Mouse (Mus musculus) CH12.LX (cell line): ENCODE results near the gene Tmem255b. TPM values are rescaled to one million over a fixed set of nuclear protein-coding genes. Genes with fewer than 3 reads are reported as not detected.

Experiments
- DNase-seq: peaks from one replicate; pipeline ENCODE4 v3.0.0-alpha.2; 2013; ENCODE audit errors: extremely low read depth
- H3K27ac ChIP-seq: 2 replicates; pipeline ENCODE4 v1.5.1; 2012; ENCODE audit warnings: low read depth, mild to moderate bottlenecking, control low read depth, moderate library complexity; ENCODE audit not compliant: insufficient read depth
- H3K27me3 ChIP-seq: replicated peaks from 2 replicates; pipeline ENCODE3; 2012; ENCODE audit warnings: inconsistent platforms
- H3K36me3 ChIP-seq, 2 experiments: replicated peaks in 1 of 2; 2 replicates each; pipeline versions ENCODE3 to v1.6.1; 2012; ENCODE audit warnings: inconsistent platforms in 1 of 2, low read length in 1 of 2, mild to moderate bottlenecking in 1 of 2, mixed read lengths in 1 of 2, moderate library complexity in 1 of 2; ENCODE audit not compliant: control insufficient read depth in 1 of 2, insufficient read depth in 1 of 2
- H3K4me1 ChIP-seq, 2 experiments: 2 replicates each; pipeline ENCODE4 v1.6.1; 2012; ENCODE audit warnings: inconsistent platforms in 1 of 2, moderate library complexity in 1 of 2; ENCODE audit not compliant: insufficient read depth in 2 of 2, control insufficient read depth in 1 of 2
- H3K4me2 ChIP-seq: 2 replicates; pipeline ENCODE4 v1.6.1; 2012; ENCODE audit warnings: low read depth, mild to moderate bottlenecking, control low read depth; ENCODE audit not compliant: poor library complexity, insufficient read depth, severe bottlenecking
- H3K4me3 ChIP-seq, 3 experiments: fragments of 150-350 bp in 1 of 3; sonication (generic) in 1 of 3; replicated peaks in 1 of 3; 2 replicates each; pipeline versions ENCODE3 to v1.5.1; 2011 to 2012; ENCODE audit warnings: low read depth in 2 of 3, low read length in 2 of 3, mild to moderate bottlenecking in 2 of 3, moderate library complexity in 2 of 3, control low read depth in 1 of 3, improper control_type of control experiment in 1 of 3, inconsistent platforms in 1 of 3, mixed read lengths in 1 of 3; ENCODE audit not compliant: poor library complexity in 1 of 3
- H3K79me2 ChIP-seq: replicated peaks from 2 replicates; pipeline ENCODE4 v1.6.1; 2012; ENCODE audit warnings: mild to moderate bottlenecking, moderate library complexity; ENCODE audit not compliant: control insufficient read depth, poor library complexity, insufficient read depth, severe bottlenecking; ENCODE audit errors: extremely low read depth
- H3K9ac ChIP-seq: 2 replicates; pipeline ENCODE4 v1.6.1; 2012; ENCODE audit warnings: low read depth, mild to moderate bottlenecking, control low read depth, moderate library complexity; ENCODE audit not compliant: insufficient read depth
- H3K9me3 ChIP-seq: replicated peaks from 2 replicates; pipeline ENCODE3; 2012; ENCODE audit warnings: low read length, inconsistent platforms, mixed read lengths
- CTCF ChIP-seq, 2 experiments: IDR thresholded peaks in 1 of 2; conservative IDR thresholded peaks in 1 of 2; 2 replicates each; pipeline ENCODE4 v1.5.1; 2011 to 2012; ENCODE audit warnings: low read depth in 2 of 2, low read length in 2 of 2, improper control_type of control experiment in 1 of 2, inconsistent platforms in 1 of 2, mild to moderate bottlenecking in 1 of 2, moderate library complexity in 1 of 2
- E2F4 ChIP-seq: IDR thresholded peaks from 2 replicates; pipeline ENCODE4 v1.6.1; 2011; ENCODE audit warnings: low read depth, low read length, improper control_type of control experiment; ENCODE audit not compliant: insufficient replicate concordance
- ETS1 ChIP-seq: conservative IDR thresholded peaks from 2 replicates; pipeline ENCODE4 v1.6.1; 2012; ENCODE audit warnings: low read depth, mild to moderate bottlenecking, inconsistent platforms, low read length, improper control_type of control experiment, moderate library complexity
- HCFC1 ChIP-seq: IDR thresholded peaks from 2 replicates; pipeline ENCODE4 v1.6.1; 2012; ENCODE audit warnings: low read depth, mild to moderate bottlenecking, inconsistent platforms, low read length, improper control_type of control experiment
- IRF4 ChIP-seq: IDR thresholded peaks from 2 replicates; pipeline ENCODE4 v1.6.1; 2014; ENCODE audit warnings: low read depth, mild to moderate bottlenecking, inconsistent platforms, low read length, improper control_type of control experiment
- JUND ChIP-seq: conservative IDR thresholded peaks from 2 replicates; pipeline ENCODE4 v1.6.1; 2011; ENCODE audit warnings: low read depth, low read length, improper control_type of control experiment
- MAZ ChIP-seq: IDR thresholded peaks from 2 replicates; pipeline ENCODE4 v1.6.1; 2012; ENCODE audit warnings: low read depth, mild to moderate bottlenecking, inconsistent platforms, low read length, improper control_type of control experiment, moderate library complexity
- MEF2A ChIP-seq: IDR thresholded peaks from 2 replicates; pipeline ENCODE4 v1.6.1; 2014; ENCODE audit warnings: low read depth, mild to moderate bottlenecking, inconsistent platforms, low read length, improper control_type of control experiment, borderline replicate concordance
- MXI1 ChIP-seq: IDR thresholded peaks from 2 replicates; pipeline ENCODE4 v1.6.1; 2011; ENCODE audit warnings: mild to moderate bottlenecking, low read depth, low read length, improper control_type of control experiment
- MYC ChIP-seq: IDR thresholded peaks from 2 replicates; pipeline ENCODE4 v1.6.1; 2011; ENCODE audit warnings: low read depth, mild to moderate bottlenecking, improper control_type of control experiment, low read length
- NELFE ChIP-seq: IDR thresholded peaks from 2 replicates; pipeline ENCODE4 v1.6.1; 2011; ENCODE audit warnings: low read depth, low read length, improper control_type of control experiment
- PAX5 ChIP-seq: IDR thresholded peaks from 2 replicates; pipeline ENCODE4 v1.6.1; 2012; ENCODE audit warnings: low read length, inconsistent platforms, mixed read lengths
- POLR2A ChIP-seq: IDR thresholded peaks from 2 replicates; pipeline ENCODE4 v1.6.1; 2011; ENCODE audit warnings: low read depth, mild to moderate bottlenecking, improper control_type of control experiment, low read length
- RAD21 ChIP-seq: IDR thresholded peaks from 2 replicates; pipeline ENCODE4 v1.6.1; 2011; ENCODE audit warnings: low read depth, mild to moderate bottlenecking, low read length, improper control_type of control experiment, moderate library complexity
- RCOR1 ChIP-seq: conservative IDR thresholded peaks from 2 replicates; pipeline ENCODE4 v1.6.1; 2012; ENCODE audit warnings: low read depth, mild to moderate bottlenecking, inconsistent platforms, low read length, improper control_type of control experiment
- SIN3A ChIP-seq: IDR thresholded peaks from 2 replicates; pipeline ENCODE4 v1.6.1; 2012; ENCODE audit warnings: low read length, improper control_type of control experiment, inconsistent platforms
- TCF12 ChIP-seq: IDR thresholded peaks from 2 replicates; pipeline ENCODE4 v1.6.1; 2014; ENCODE audit warnings: low read depth, mild to moderate bottlenecking, inconsistent platforms, low read length, improper control_type of control experiment
- UBTF ChIP-seq: IDR thresholded peaks from 2 replicates; pipeline ENCODE4 v1.6.1; 2012; ENCODE audit warnings: low read depth, mild to moderate bottlenecking, inconsistent platforms, low read length, improper control_type of control experiment, moderate library complexity
- USF2 ChIP-seq: conservative IDR thresholded peaks from 2 replicates; pipeline ENCODE4 v1.6.1; 2011; ENCODE audit warnings: low read depth, low read length, improper control_type of control experiment
- ZC3H11A ChIP-seq: IDR thresholded peaks from 2 replicates; pipeline ENCODE4 v1.6.1; 2012; ENCODE audit warnings: low read depth, mild to moderate bottlenecking, inconsistent platforms, low read length, improper control_type of control experiment
- dilution Hi-C: fragments of 300-500 bp; cut with MboI; formaldehyde crosslinking; loops from 2 replicates; pipeline ENCODE4 v1.14.3; 2020; ENCODE audit warnings: low sequenced_read_pairs; ENCODE audit not compliant: extremely low pct_unique_long_range_greater_than_20kb, extremely low pct_ligation_motif_present
- in situ Hi-C: fragments of 300-500 bp; cut with MboI; formaldehyde crosslinking; loops from 3 replicates; pipeline ENCODE4 v1.14.3; 2019; ENCODE audit warnings: low sequenced_read_pairs, low pct_ligation_motif_present, low pct_unique_long_range_greater_than_20kb, mixed read lengths
- polyA plus RNA-seq: library from polyadenylated mRNA; unstranded; fragments of >175 nt; gene quantifications from 2 replicates; pipeline ENCODE4 v1.2.1, GENCODE M21; 2012; ENCODE audit warnings: low read depth; ENCODE audit not compliant: insufficient read length
- total RNA-seq, 2 experiments: library from RNA; depleted of rRNA; stranded (reverse); fragments of 300-350 nt in 1 of 2; fragments of >200 nt in 1 of 2; gene quantifications; 2 replicates each; pipeline ENCODE4 v1.2.3; 2012 to 2014

Tmem255b gene
- total and polyA plus RNA-seq, 3 experiments, result not detected

- no peak for DNase-seq
- Histone ChIP-seq H3K4me1 (no peaks in the 10 kb centered on the region), H3K79me2 (no peaks in the 10 kb centered on the region), H3K36me3 (no peaks in the 10 kb centered on the region), H3K9ac (no peak overlapping the region), H3K27me3 (peaks cover 21% of the 10 kb centered on the region), H3K4me2 (no peak overlapping the region), H3K9me3 (no peaks in the 10 kb centered on the region), H3K4me3 (no peak overlapping the region), H3K27ac (no peak overlapping the region)
- in situ Hi-C loops, result no loop called here
- dilution Hi-C loops, result no loop called here
- TF ChIP-seq USF2 (no peak), HCFC1 (no peak), RCOR1 (no peak)
- TF ChIP-seq, all 38 proteins: peak for 0
These were observed 48.2 kb downstream of the Tmem255b start for GRCm38 (mm10) chr8:13483191-13483590.

- H3K27ac ChIP-seq, result no peak overlapping the region
- H3K27me3 ChIP-seq, result peaks cover 41% of the 10 kb centered on the region
- in situ Hi-C loops (no loop called here), dilution Hi-C loops (no loop called here)
- H3K79me2 ChIP-seq, result no peaks in the 10 kb centered on the region
- no peak for DNase-seq
- no peak for TF ChIP-seq USF2
- TF ChIP-seq CTCF (conservative IDR thresholded peaks at IDR 0.05 in 1 of 2, IDR thresholded peaks at IDR 0.05 in 1 of 2; ENCODE audit: low read depth in 2 of 2, low read length in 2 of 2), result no peak
- no peak for TF ChIP-seq IRF4
- no peak for TF ChIP-seq UBTF
- TF ChIP-seq PAX5, result no peak
- TF ChIP-seq TCF12, result no peak
- no peak for TF ChIP-seq MXI1
- no peak for TF ChIP-seq ETS1
- no peak for TF ChIP-seq MYC
- TF ChIP-seq MAZ, result no peak
- no peak for TF ChIP-seq NELFE
- no peak for TF ChIP-seq E2F4
- no peak for TF ChIP-seq POLR2A
- TF ChIP-seq MEF2A, result no peak
- no peak for TF ChIP-seq HCFC1
- no peak for TF ChIP-seq RAD21
- TF ChIP-seq JUND, result no peak
- no peak for TF ChIP-seq SIN3A
- no peak for TF ChIP-seq ZC3H11A
- peaks cover 0 to 9% of the 10 kb centered on the region in 2 experiments; a peak in 2 of 4 replicates for H3K4me1 ChIP-seq
- no peak overlapping the region for H3K4me3 ChIP-seq
- H3K4me2 ChIP-seq, result no peak overlapping the region
- H3K36me3 ChIP-seq, result no peaks in the 10 kb centered on the region
- H3K9me3 ChIP-seq, result peaks cover 9% of the 10 kb centered on the region
- H3K9ac ChIP-seq, result no peak overlapping the region
These were observed 54.4 kb downstream of the Tmem255b start for GRCm38 (mm10) chr8:13489351-13489750.
